Mouse (Mus musculus) CH12.LX (cell line): ENCODE data around the gene Tlr9.

Experiments used
- CHD1 ChIP-seq: IDR thresholded peaks from 2 replicates; pipeline ENCODE4 v1.6.1; 2012; ENCODE audit warnings: low read depth, low read length, improper control_type of control experiment, inconsistent platforms
- CTCF ChIP-seq, 2 experiments: IDR thresholded peaks in 1 of 2; conservative IDR thresholded peaks in 1 of 2; 2 replicates each; pipeline ENCODE4 v1.5.1; 2011 to 2012; ENCODE audit warnings: low read depth in 2 of 2, low read length in 2 of 2, improper control_type of control experiment in 1 of 2, inconsistent platforms in 1 of 2, mild to moderate bottlenecking in 1 of 2, moderate library complexity in 1 of 2
- E2F4 ChIP-seq: IDR thresholded peaks from 2 replicates; pipeline ENCODE4 v1.6.1; 2011; ENCODE audit warnings: low read depth, low read length, improper control_type of control experiment; ENCODE audit not compliant: insufficient replicate concordance
- ETS1 ChIP-seq: conservative IDR thresholded peaks from 2 replicates; pipeline ENCODE4 v1.6.1; 2012; ENCODE audit warnings: low read depth, mild to moderate bottlenecking, inconsistent platforms, low read length, improper control_type of control experiment, moderate library complexity
- MAX ChIP-seq: IDR thresholded peaks from 2 replicates; pipeline ENCODE4 v1.6.1; 2011; ENCODE audit warnings: low read length, improper control_type of control experiment
- NRF1 ChIP-seq: IDR thresholded peaks from 2 replicates; pipeline ENCODE4 v1.6.1; 2014; ENCODE audit warnings: low read depth, mild to moderate bottlenecking, inconsistent platforms, low read length, improper control_type of control experiment, moderate library complexity
- POLR2A ChIP-seq: IDR thresholded peaks from 2 replicates; pipeline ENCODE4 v1.6.1; 2011; ENCODE audit warnings: low read depth, mild to moderate bottlenecking, improper control_type of control experiment, low read length
- USF1 ChIP-seq: IDR thresholded peaks from 2 replicates; pipeline ENCODE4 v1.6.1; 2014; ENCODE audit warnings: low read depth, mild to moderate bottlenecking, inconsistent platforms, low read length, improper control_type of control experiment
- ZMIZ1 ChIP-seq: IDR thresholded peaks from 2 replicates; pipeline ENCODE4 v1.6.1; 2012; ENCODE audit warnings: low read depth, mild to moderate bottlenecking, inconsistent platforms, low read length, improper control_type of control experiment

DNA sequence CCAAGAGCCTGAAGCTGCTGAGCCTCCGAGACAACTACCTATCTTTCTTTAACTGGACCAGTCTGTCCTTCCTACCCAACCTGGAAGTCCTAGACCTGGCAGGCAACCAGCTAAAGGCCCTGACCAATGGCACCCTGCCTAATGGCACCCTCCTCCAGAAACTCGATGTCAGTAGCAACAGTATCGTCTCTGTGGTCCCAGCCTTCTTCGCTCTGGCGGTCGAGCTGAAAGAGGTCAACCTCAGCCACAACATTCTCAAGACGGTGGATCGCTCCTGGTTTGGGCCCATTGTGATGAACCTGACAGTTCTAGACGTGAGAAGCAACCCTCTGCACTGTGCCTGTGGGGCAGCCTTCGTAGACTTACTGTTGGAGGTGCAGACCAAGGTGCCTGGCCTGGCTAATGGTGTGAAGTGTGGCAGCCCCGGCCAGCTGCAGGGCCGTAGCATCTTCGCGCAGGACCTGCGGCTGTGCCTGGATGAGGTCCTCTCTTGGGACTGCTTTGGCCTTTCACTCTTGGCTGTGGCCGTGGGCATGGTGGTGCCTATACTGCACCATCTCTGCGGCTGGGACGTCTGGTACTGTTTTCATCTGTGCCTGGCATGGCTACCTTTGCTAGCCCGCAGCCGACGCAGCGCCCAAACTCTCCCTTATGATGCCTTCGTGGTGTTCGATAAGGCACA, 3.2 kb downstream of the Tlr9 start:
- no peak for TF ChIP-seq POLR2A
- no peak for TF ChIP-seq ETS1
- no peak for TF ChIP-seq NRF1
- TF ChIP-seq ZMIZ1, result no peak
- no peak for TF ChIP-seq E2F4
- TF ChIP-seq CTCF (conservative IDR thresholded peaks at IDR 0.05 in 1 of 2, IDR thresholded peaks at IDR 0.05 in 1 of 2; ENCODE audit: low read depth in 2 of 2, low read length in 2 of 2), result no peak
- no peak for TF ChIP-seq CHD1
- TF ChIP-seq MAX, result no peak
- no peak for TF ChIP-seq USF1
